Mouse (Mus musculus) mouse embryonic stem cell (cell line): ENCODE measurements around the gene Pih1d3.

Experiments
- in situ Hi-C, 2 experiments: fragments of 300-500 bp; cut with MboI; formaldehyde crosslinking; loops; 1 replicate in 1 of 2; 3 replicates in 1 of 2; pipeline ENCODE4 v1.14.3; 2019 to 2020; ENCODE audit warnings: low sequenced_read_pairs in 2 of 2, low pct_unique_long_range_greater_than_20kb in 1 of 2, mixed read lengths in 1 of 2; ENCODE audit not compliant: unreplicated experiment in 1 of 2

Pih1d3 gene

GRCm38 (mm10) chr1:31222564-31222963 lies at the start of gene Pih1d3, which contains the start of gene 4931428L18Rik:
Gene Pih1d3, plus strand, starts transcription at chr1:31222838.
Gene 4931428L18Rik, minus strand, starts transcription at chr1:31222684.
- in situ Hi-C loops, result loop anchor here (10.0 to 25.0 kb wide), 2 partner anchors 112 to 765 kb away; no protein-coding TSS in a partner anchor

GRCm38 (mm10) chr1:31175401-31175800 lies 47.2 kb upstream of the Pih1d3 start:
- in situ Hi-C loops, result no loop called here

- in situ Hi-C loops, result no loop called here
Measured at GRCm38 (mm10) chr1:31176101-31176500, 46.5 kb upstream of the Pih1d3 start, which contains the start of gene Lgsn. Gene Lgsn, plus strand, starts transcription at chr1:31176401.

- in situ Hi-C loops, result no loop called here
Measured at GRCm38 (mm10) chr1:31178264-31178663, 44.4 kb upstream of the Pih1d3 start.

- in situ Hi-C loops, result no loop called here
Measured at GRCm38 (mm10) chr1:31190237-31190866, 32.3 kb upstream of the Pih1d3 start.

GRCm38 (mm10) chr1:31195633-31196032 lies 27.0 kb upstream of the Pih1d3 start:
- in situ Hi-C loops, result no loop called here

GRCm38 (mm10) chr1:31196959-31197358 lies 25.7 kb upstream of the Pih1d3 start:
- in situ Hi-C loops, result no loop called here

GRCm38 (mm10) chr1:31203771-31204170 lies 18.9 kb upstream of the Pih1d3 start:
- in situ Hi-C loops, result loop anchor here in 1 of 2 experiments (25.0 kb wide), 1 partner anchor 784 kb away; no protein-coding TSS in a partner anchor

GRCm38 (mm10) chr1:31205346-31205745 lies 17.3 kb upstream of the Pih1d3 start:
- in situ Hi-C loops, result loop anchor here in 1 of 2 experiments (25.0 kb wide), 1 partner anchor 782 kb away; no protein-coding TSS in a partner anchor

GRCm38 (mm10) chr1:31205770-31206169 lies 16.9 kb upstream of the Pih1d3 start:
- in situ Hi-C loops, result loop anchor here in 1 of 2 experiments (25.0 kb wide), 1 partner anchor 782 kb away; no protein-coding TSS in a partner anchor

- in situ Hi-C loops, result loop anchor here in 1 of 2 experiments (10.0 to 25.0 kb wide), 2 partner anchors 125 to 777 kb away; no protein-coding TSS in a partner anchor
Measured at GRCm38 (mm10) chr1:31210144-31210543, 12.5 kb upstream of the Pih1d3 start.

- in situ Hi-C loops, result loop anchor here in 1 of 2 experiments (10.0 to 25.0 kb wide), 2 partner anchors 120 to 772 kb away; no protein-coding TSS in a partner anchor
Measured at GRCm38 (mm10) chr1:31214831-31215230, 7.8 kb upstream of the Pih1d3 start.

GRCm38 (mm10) chr1:31220599-31221250 lies 1.9 kb upstream of the Pih1d3 start:
- in situ Hi-C loops, result loop anchor here (10.0 to 25.0 kb wide), 2 partner anchors 114 to 767 kb away; no protein-coding TSS in a partner anchor

GRCm38 (mm10) chr1:31233319-31234036 lies 10.8 kb downstream of the Pih1d3 start:
- in situ Hi-C loops, result no loop called here

- in situ Hi-C loops, result no loop called here
Measured at GRCm38 (mm10) chr1:31260218-31260923, 37.7 kb downstream of the Pih1d3 start.
